Mouse (Mus musculus) small intestine, adult 10 weeks (tissue): Measurements from ENCODE around the gene Luc7l. TPM values are rescaled to one million over a fixed set of nuclear protein-coding genes. Genes with fewer than 3 reads are reported as not detected.

Experiments
- polyA plus RNA-seq: library from polyadenylated mRNA; stranded (reverse); fragments of 350-450 nt; fragmentation: Illumina TruSeq; extraction: RNeasy Lipid Tissue Mini Kit (QIAGEN cat#74804); gene quantifications from one replicate; pipeline ENCODE4 v1.2.3, GENCODE M21; 2014; ENCODE audit warnings: low replicate concordance

The Luc7l gene
- polyA plus RNA-seq: 62.6 TPM

GRCm38 (mm10) chr17:26252539-26253251, at the start of gene Luc7l:
Gene Luc7l (plus strand): TSS chr17:26252896.

GRCm38 (mm10) chr17:26207686-26208085, 45.0 kb upstream of the Luc7l start, which contains the start of gene Arhgdig:
Gene Arhgdig (minus strand): TSS chr17:26207786.

GRCm38 (mm10) chr17:26244101-26244841, 8.4 kb upstream of the Luc7l start, which contains the start of gene Fam234a:
Gene Fam234a (minus strand): TSS chr17:26244242.

Other genes starting within 250 kb of the Luc7l start
- gene Rab11fip3, start 183.3 kb upstream of the Luc7l start, polyA plus RNA-seq: 7.1 TPM
- 48.4 TPM for gene Decr2, start 162.6 kb upstream of the Luc7l start, polyA plus RNA-seq
- not detected for gene Nme4, start 157.3 kb upstream of the Luc7l start, polyA plus RNA-seq
- 8.8 TPM for gene Tmem8, start 139.6 kb upstream of the Luc7l start, polyA plus RNA-seq
- 5.3 TPM for gene Mrpl28, start 129.4 kb upstream of the Luc7l start, polyA plus RNA-seq
- gene Axin1, start 114.2 kb upstream of the Luc7l start, polyA plus RNA-seq: 10.7 TPM
- gene Pdia2, start 53.8 kb upstream of the Luc7l start, polyA plus RNA-seq: 0.26 TPM
- not detected for gene Rgs11, start 49.9 kb upstream of the Luc7l start, polyA plus RNA-seq
- not detected for gene Arhgdig, start 45.1 kb upstream of the Luc7l start, polyA plus RNA-seq
- gene Fam234a, start 8.7 kb upstream of the Luc7l start, polyA plus RNA-seq: 81.2 TPM
- gene Neurl1b, start 161.9 kb downstream of the Luc7l start, polyA plus RNA-seq: 1.2 TPM